Mouse (Mus musculus) forebrain, embryonic 16.5 days (tissue): ENCODE data around the gene Sycp2. TPM values are rescaled to one million over a fixed set of nuclear protein-coding genes. Genes with fewer than 3 reads are reported as not detected.

ENCODE experiments used
- ATAC-seq: fragments of 200-750 bp; cut with Nextera tagmentation; 2 replicates; pipeline ENCODE4 v1.8.0; 2017; ENCODE audit warnings: mild to moderate bottlenecking, moderate library complexity
- H3K27ac ChIP-seq: fragments of 300-500 bp; sonication (generic); 2 replicates; pipeline ENCODE4 v1.5.1; 2014; ENCODE audit warnings: low read length, control low read depth
- H3K27me3 ChIP-seq: fragments of 300-500 bp; sonication (generic); replicated peaks from 2 replicates; pipeline ENCODE4 v1.6.1; 2014; ENCODE audit warnings: low read length; ENCODE audit not compliant: control insufficient read depth, insufficient read depth
- H3K36me3 ChIP-seq: fragments of 300-500 bp; sonication (generic); 2 replicates; pipeline ENCODE4 v1.6.1; 2014; ENCODE audit not compliant: control insufficient read depth, insufficient read depth
- H3K4me1 ChIP-seq: fragments of 300-500 bp; sonication (generic); replicated peaks from 2 replicates; pipeline ENCODE4 v1.6.1; 2014; ENCODE audit warnings: low read length; ENCODE audit not compliant: control insufficient read depth, insufficient read depth
- H3K4me2 ChIP-seq: fragments of 300-500 bp; sonication (generic); 2 replicates; pipeline ENCODE4 v1.6.1; 2014; ENCODE audit warnings: mild to moderate bottlenecking, low read length, control low read depth
- H3K4me3 ChIP-seq: fragments of 300-500 bp; sonication (generic); replicated peaks from 2 replicates; pipeline ENCODE4 v1.5.1; 2014; ENCODE audit warnings: mild to moderate bottlenecking, low read length, control low read depth
- H3K9ac ChIP-seq: fragments of 300-500 bp; sonication (generic); replicated peaks from 2 replicates; pipeline ENCODE4 v1.6.1; 2014; ENCODE audit warnings: low read depth, low read length, control low read depth
- H3K9me3 ChIP-seq: fragments of 300-500 bp; sonication (generic); 2 replicates; pipeline ENCODE4 v1.6.1; 2016; ENCODE audit warnings: low read length; ENCODE audit not compliant: control insufficient read depth
- WGBS: fragments of 180-500 bp; shearing (Covaris S2); extraction: QIAGEN DNeasy Blood & Tissue Kit; methylation state at CpG from one replicate; pipeline ENCODE4 v1.1.7; 2014; 5-methylcytosine and 5-hydroxymethylcytosine counted together
- polyA plus RNA-seq: library from polyadenylated mRNA; unstranded; fragments of >200 nt; fragmentation: Nextera tagmentation; extraction: Ambion mirVana; gene quantifications from 2 replicates; pipeline ENCODE4 v1.2.1, GENCODE M21; 2015

Sycp2 gene
- polyA plus RNA-seq, 1 experiment from 2014 or later = 0.46 TPM

- Histone ChIP-seq H3K4me3 (no peak overlapping the region), H3K9ac (no peak overlapping the region), H3K36me3 (no peaks in the 10 kb centered on the region), H3K4me2 (no peak overlapping the region), H3K9me3 (no peaks in the 10 kb centered on the region), H3K4me1 (peaks cover 16% of the 10 kb centered on the region), H3K27me3 (peaks cover 6% of the 10 kb centered on the region), H3K27ac (no peak overlapping the region)
- WGBS = 81% methylated on average over 13 of the region's 13 CpGs
- no peak for ATAC-seq
Measured at GRCm38 (mm10) chr2:178416427-178416826, 8.9 kb upstream of the Sycp2 start.

- 0 out of 2 replicates have a peak overlapping the region, but pooled peaks have one; percentile 75 for H3K27ac ChIP-seq
- ATAC-seq = no peak; the same call in 1 of the 2 replicates
- WGBS = 28% methylated on average over 3 of the region's 3 CpGs
- peaks cover 6% of the 10 kb centered on the region for H3K27me3 ChIP-seq
- H3K4me1 ChIP-seq = peaks cover 16% of the 10 kb centered on the region
- peak overlapping the region; percentile 77 for H3K4me3 ChIP-seq
- no peaks in the 10 kb centered on the region for H3K36me3 ChIP-seq
- H3K9ac ChIP-seq = peak overlapping the region; percentile 67
- no peaks in the 10 kb centered on the region for H3K9me3 ChIP-seq
- H3K4me2 ChIP-seq = peak overlapping the region; percentile 99
Measured at GRCm38 (mm10) chr2:178415150-178415448, 7.6 kb upstream of the Sycp2 start.

- H3K27ac ChIP-seq = peak within 1 kb of the TSS; percentile 75
Measured at GRCm38 (mm10) chr2:178414261-178415149, 7.0 kb upstream of the Sycp2 start, which contains the start of the genes Ppp1r3d and Fam217b. Ppp1r3d (minus strand) TSS chr2:178414472. Fam217b (plus strand) TSS chr2:178414524.

GRCm38 (mm10) chr2:178413481-178414260 lies 6.2 kb upstream of the Sycp2 start:
- peak overlapping the region; percentile 67 for H3K9ac ChIP-seq
- H3K4me3 ChIP-seq = peak overlapping the region; percentile 77
- no peak overlapping the region for H3K27ac ChIP-seq
- ATAC-seq = peak; percentile 7
- H3K36me3 ChIP-seq = no peaks in the 10 kb centered on the region
- H3K27me3 ChIP-seq = peaks cover 6% of the 10 kb centered on the region
- H3K4me2 ChIP-seq = peak overlapping the region; percentile 99
- no peaks in the 10 kb centered on the region for H3K9me3 ChIP-seq
- 14% methylated on average over 75 of the region's 75 CpGs for WGBS
- H3K4me1 ChIP-seq = peaks cover 16% of the 10 kb centered on the region

More at GRCm38 (mm10) chr2:178414261-178415149, 7.0 kb upstream of the Sycp2 start, which contains the start of the genes Ppp1r3d and Fam217b:
- ATAC-seq = peak; percentile 88
- H3K36me3 ChIP-seq = no peaks in the 10 kb centered on the region
- WGBS = 0% methylated on average over 57 of the region's 74 CpGs
- peak within 1 kb of the TSS; percentile 67 for H3K9ac ChIP-seq
- H3K9me3 ChIP-seq = no peaks in the 10 kb centered on the region
- peak within 1 kb of the TSS; percentile 77 for H3K4me3 ChIP-seq
- peak within 1 kb of the TSS; percentile 99 for H3K4me2 ChIP-seq
- H3K27me3 ChIP-seq = peaks cover 6% of the 10 kb centered on the region
- H3K4me1 ChIP-seq = peaks cover 16% of the 10 kb centered on the region

DNA sequence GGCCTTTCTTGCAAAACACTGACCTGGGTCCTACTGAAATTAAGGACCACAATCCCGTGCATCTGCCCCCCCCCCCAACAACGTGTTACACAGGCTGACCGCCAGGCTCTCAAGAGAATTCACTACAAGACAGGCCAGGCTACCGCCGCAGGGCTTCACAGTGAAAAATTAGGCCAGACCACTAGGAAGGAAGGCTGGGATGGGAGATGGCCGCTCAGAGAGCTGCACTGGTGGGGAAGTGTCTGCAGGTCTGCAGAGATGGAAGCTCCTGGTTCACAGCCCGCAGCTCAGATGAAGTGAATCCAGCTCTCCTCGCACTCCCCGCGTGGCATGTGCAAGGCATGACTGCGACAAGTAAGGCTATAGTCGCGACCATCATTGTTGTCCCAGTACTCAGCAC lies 5.6 kb upstream of the Sycp2 start:
- Histone ChIP-seq H3K4me3 (peak overlapping the region; percentile 77), H3K4me2 (peak overlapping the region; percentile 99), H3K27me3 (peaks cover 6% of the 10 kb centered on the region), H3K36me3 (no peaks in the 10 kb centered on the region), H3K9me3 (no peaks in the 10 kb centered on the region), H3K9ac (peak overlapping the region; percentile 67; the same call in 1 of the 2 replicates), H3K4me1 (peaks cover 16% of the 10 kb centered on the region), H3K27ac (no peak overlapping the region)
- ATAC-seq = no peak
- WGBS = 62% methylated on average over 13 of the region's 13 CpGs

GRCm38 (mm10) chr2:178412598-178412997 lies 5.1 kb upstream of the Sycp2 start:
- no peaks in the 10 kb centered on the region for H3K9me3 ChIP-seq
- peaks cover 6% of the 10 kb centered on the region for H3K27me3 ChIP-seq
- 83% methylated on average over 6 of the region's 6 CpGs for WGBS
- no peak overlapping the region for H3K9ac ChIP-seq
- no peak overlapping the region for H3K4me3 ChIP-seq
- H3K4me1 ChIP-seq = peaks cover 16% of the 10 kb centered on the region
- H3K4me2 ChIP-seq = no peak overlapping the region
- no peak overlapping the region for H3K27ac ChIP-seq
- no peak for ATAC-seq
- H3K36me3 ChIP-seq = no peaks in the 10 kb centered on the region

- H3K27ac ChIP-seq = no peak overlapping the region
- H3K4me3 ChIP-seq = no peak overlapping the region
- no peaks in the 10 kb centered on the region for H3K36me3 ChIP-seq
- H3K27me3 ChIP-seq = peaks cover 6% of the 10 kb centered on the region
- no peak for ATAC-seq
- peaks cover 3% of the 10 kb centered on the region; the same call in 1 of the 2 replicates for H3K9me3 ChIP-seq
- peaks cover 15% of the 10 kb centered on the region for H3K4me1 ChIP-seq
- 81% methylated on average over 6 of the region's 6 CpGs for WGBS
- H3K4me2 ChIP-seq = no peak overlapping the region
- no peak overlapping the region for H3K9ac ChIP-seq
Measured at GRCm38 (mm10) chr2:178410286-178410685, 2.8 kb upstream of the Sycp2 start.

GRCm38 (mm10) chr2:178409024-178409423 lies 1.5 kb upstream of the Sycp2 start:
- peaks cover 7% of the 10 kb centered on the region for H3K4me1 ChIP-seq
- no peak for ATAC-seq
- H3K36me3 ChIP-seq = no peaks in the 10 kb centered on the region
- peaks cover 3% of the 10 kb centered on the region; the same call in 1 of the 2 replicates for H3K9me3 ChIP-seq
- peaks cover 6% of the 10 kb centered on the region for H3K27me3 ChIP-seq
- WGBS = 59% methylated on average over 1 of the region's 1 CpGs
- no peak overlapping the region for H3K27ac ChIP-seq
- no peak overlapping the region for H3K4me3 ChIP-seq
- no peak overlapping the region for H3K4me2 ChIP-seq
- H3K9ac ChIP-seq = no peak overlapping the region

- no peak overlapping the region for H3K27ac ChIP-seq
- H3K4me3 ChIP-seq = no peak overlapping the region
- no peaks in the 10 kb centered on the region for H3K27me3 ChIP-seq
- H3K4me2 ChIP-seq = no peak overlapping the region
- no peaks in the 10 kb centered on the region for H3K9me3 ChIP-seq
- ATAC-seq = no peak
- no peaks in the 10 kb centered on the region for H3K4me1 ChIP-seq
- H3K9ac ChIP-seq = no peak overlapping the region
- no peaks in the 10 kb centered on the region for H3K36me3 ChIP-seq
- 89% methylated on average over 4 of the region's 4 CpGs for WGBS
Measured at GRCm38 (mm10) chr2:178342597-178342996, 64.9 kb downstream of the Sycp2 start.
